ENCODE assay signal across 9 mouse cellular contexts in the genomic region with DNA sequence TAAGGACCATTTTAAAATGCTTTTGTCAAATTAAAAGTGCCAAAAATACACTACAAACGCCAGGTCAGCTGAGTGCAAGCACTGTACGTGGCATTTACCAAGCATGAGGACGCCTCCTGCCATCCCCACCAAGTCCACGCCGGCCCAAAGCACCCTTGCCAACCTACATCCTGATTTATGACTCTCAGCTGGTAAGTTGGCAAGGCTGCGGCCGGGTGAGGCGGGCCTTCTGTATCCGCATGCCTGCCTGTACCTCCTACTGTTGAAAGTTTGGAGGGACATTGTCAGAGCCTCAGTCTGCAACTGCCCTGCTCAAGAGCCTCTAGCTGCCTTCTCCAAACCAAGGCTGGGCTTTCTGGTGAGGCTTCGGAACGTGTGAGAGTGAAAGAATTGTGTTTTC.
DNase-seq lines count a peak whose midpoint lies in the region; ATAC-seq lines count a peak whose summit lies in the region.
"Had no signal": no experiment of that assay in that cellular context is flagged by ENCODE, and none has a peak within 500 bp of the region (broad histone marks: within the 10 kb centered on the region; RNA-seq: fewer than 3 reads in every experiment).

No protein-coding gene starts in this region.

- DNase-seq in left cerebral cortex, postnatal 4 days: peak; percentile 70
- no peak for DNase-seq in left cerebral cortex, adult 11 months (ENCODE audit: low spot score)
- peak; percentile 80 to 83 for DNase-seq in adrenal gland, postnatal 36 days
- DNase-seq in cerebellum, postnatal 14 days: peak; percentile 52 to 62
- DNase-seq in layer of hippocampus, postnatal 10 days (ENCODE audit: low spot score in 2 of 2): no peak
- DNase-seq in thymus, postnatal 4 days: no peak
- no peak for DNase-seq in yolk sac, embryonic 10.5 days (ENCODE audit: low spot score)

- ATAC-seq in granulocyte monocyte progenitor cell, adult 5-6 weeks (replicated peaks; ENCODE audit: poor library complexity, severe bottlenecking): peak; percentile 20; the same call in 1 of the 2 replicates
- ATAC-seq: midbrain, embryonic 16.5 days had no signal

- intact Hi-C loops in left cerebral cortex, postnatal 4 days (cut with DNase I): no loop called here

Comparison
In these comparisons a context has a peak if more than half of its experiments do, and no peak if none do; other contexts are left out.
1. DNase-seq: peak in left cerebral cortex, postnatal 4 days (single experiment), adrenal gland, postnatal 36 days (2 of 2) and cerebellum, postnatal 14 days (2 of 2); none in left cerebral cortex, adult 11 months (single experiment), layer of hippocampus, postnatal 10 days (0 of 2), thymus, postnatal 4 days (single experiment) and yolk sac, embryonic 10.5 days (single experiment).